18 mouse cellular contexts compared by ENCODE assay signal in genomic region chr14:118435676-118436330, GRCm38 (mm10).
DNase-seq lines count a peak whose midpoint lies in the region; ATAC-seq and TF ChIP-seq lines count a peak whose summit lies in the region.
"Had no signal": no experiment of that assay in that cellular context is flagged by ENCODE, and none has a peak within 500 bp of the region (broad histone marks: within the 10 kb centered on the region; RNA-seq: fewer than 3 reads in every experiment).

No protein-coding gene starts in this region.

- no peaks in the 10 kb centered on the region for H3K36me3 ChIP-seq in hindbrain, embryonic 11.5 days (ENCODE audit: control insufficient read depth, insufficient read depth, low read length)
- H3K36me3 ChIP-seq in hindbrain, postnatal 0 days (ENCODE audit: insufficient read depth, low read length), result no peaks in the 10 kb centered on the region
- no peaks in the 10 kb centered on the region for H3K36me3 ChIP-seq in hindbrain, embryonic 12.5 days
- H3K36me3 ChIP-seq in midbrain, embryonic 14.5 days (ENCODE audit: control insufficient read depth, insufficient read depth, low read length), result no peaks in the 10 kb centered on the region
- H3K36me3 ChIP-seq: embryonic facial prominence, embryonic 15.5 days; heart, embryonic 13.5 days had no signal

- peaks cover 22% of the 10 kb centered on the region for H3K27me3 ChIP-seq in hindbrain, embryonic 11.5 days (ENCODE audit: control insufficient read depth, insufficient read depth, low read length)
- H3K27me3 ChIP-seq in hindbrain, postnatal 0 days (ENCODE audit: insufficient read depth, low read length), result peaks cover 18% of the 10 kb centered on the region
- peaks cover 69% of the 10 kb centered on the region for H3K27me3 ChIP-seq in hindbrain, embryonic 12.5 days
- peaks cover 29% of the 10 kb centered on the region for H3K27me3 ChIP-seq in midbrain, embryonic 14.5 days (ENCODE audit: control insufficient read depth, insufficient read depth, low read length)

- H3K9ac ChIP-seq in hindbrain, embryonic 11.5 days (ENCODE audit: low read depth, low read length), result no peak overlapping the region
- no peak overlapping the region for H3K9ac ChIP-seq in hindbrain, postnatal 0 days (replicated peaks; ENCODE audit: low read length)
- no peak overlapping the region for H3K9ac ChIP-seq in hindbrain, embryonic 12.5 days
- H3K9ac ChIP-seq in midbrain, embryonic 14.5 days (replicated peaks; ENCODE audit: low read length), result no peak overlapping the region
- H3K9ac ChIP-seq: embryonic facial prominence, embryonic 15.5 days had no signal

- TF ChIP-seq CTCF in hindbrain, postnatal 0 days (IDR thresholded peaks at IDR 0.05; ENCODE audit: low read depth), result no peak

- no peak overlapping the region for H3K4me3 ChIP-seq in hindbrain, embryonic 11.5 days (ENCODE audit: low read depth, low read length)
- H3K4me3 ChIP-seq in hindbrain, postnatal 0 days (ENCODE audit: low read length), result no peak overlapping the region
- H3K4me3 ChIP-seq in hindbrain, embryonic 12.5 days, result no peak overlapping the region
- H3K4me3 ChIP-seq in midbrain, embryonic 14.5 days (replicated peaks; ENCODE audit: low read depth, low read length), result no peak overlapping the region

- peak; percentile 63 for ATAC-seq in hindbrain, embryonic 11.5 days (ENCODE audit: low FRiP score)
- no peak for ATAC-seq in hindbrain, postnatal 0 days
- peak; percentile 66 for ATAC-seq in hindbrain, embryonic 12.5 days (ENCODE audit: low FRiP score)
- ATAC-seq in midbrain, embryonic 14.5 days (ENCODE audit: low FRiP score, low TSS enrichment), result peak; percentile 53
- ATAC-seq: CD4-positive, CD25-positive, alpha-beta regulatory T cell, adult 4 months had no signal

- no peaks in the 10 kb centered on the region; the same call in 1 of the 2 replicates for H3K4me1 ChIP-seq in hindbrain, embryonic 11.5 days (replicated peaks; ENCODE audit: control insufficient read depth, insufficient read depth, low read length)
- no peaks in the 10 kb centered on the region; the same call in 1 of the 2 replicates for H3K4me1 ChIP-seq in hindbrain, postnatal 0 days (ENCODE audit: insufficient read depth, low read length)
- peaks cover 20% of the 10 kb centered on the region for H3K4me1 ChIP-seq in hindbrain, embryonic 12.5 days
- peaks cover 19% of the 10 kb centered on the region; the same call in 1 of the 2 replicates for H3K4me1 ChIP-seq in midbrain, embryonic 14.5 days (ENCODE audit: control insufficient read depth, insufficient read depth, low read length)

- H3K4me2 ChIP-seq in hindbrain, embryonic 11.5 days (replicated peaks; ENCODE audit: low read depth, low read length), result no peak overlapping the region
- no peak overlapping the region for H3K4me2 ChIP-seq in hindbrain, postnatal 0 days (ENCODE audit: low read depth, low read length)
- H3K4me2 ChIP-seq in hindbrain, embryonic 12.5 days (replicated peaks), result peak overlapping the region; percentile 11; the same call in 1 of the 2 replicates
- peak overlapping the region; percentile 42 for H3K4me2 ChIP-seq in midbrain, embryonic 14.5 days (ENCODE audit: low read length)

- DNase-seq in hindbrain, embryonic 11.5 days (ENCODE audit: low spot score), result peak; percentile 43
- DNase-seq in hindbrain, postnatal 0 days (ENCODE audit: low spot score), result no peak
- peak; percentile 63 for DNase-seq in midbrain, embryonic 14.5 days
- DNase-seq in retina, postnatal 1 day, result peak; percentile 89
- no peak for DNase-seq in ovary, postnatal 36 days (ENCODE audit: low spot score)
- DNase-seq in thymus, postnatal 10 days (ENCODE audit: low spot score in 2 of 2), result no peak
- DNase-seq: adrenal gland, adult 8-10 months; gastrocnemius, postnatal 36 days; kidney, adult 18-20 months; kidney, postnatal 25 days; lung, adult 2 months; lung, postnatal 4 days; right cerebral cortex, postnatal 4 days; thymus, adult 2 months had no signal

- WGBS in hindbrain, embryonic 11.5 days, result 17% methylated on average over 12 of the region's 12 CpGs
- WGBS in hindbrain, postnatal 0 days, result 27% methylated on average over 12 of the region's 12 CpGs
- WGBS in hindbrain, embryonic 12.5 days, result 14% methylated on average over 12 of the region's 12 CpGs
- 4% methylated on average over 12 of the region's 12 CpGs for WGBS in midbrain, embryonic 14.5 days

- no peaks in the 10 kb centered on the region for H3K9me3 ChIP-seq in hindbrain, embryonic 11.5 days (ENCODE audit: control insufficient read depth, low read length)
- H3K9me3 ChIP-seq in hindbrain, postnatal 0 days (ENCODE audit: low read length), result no peaks in the 10 kb centered on the region
- H3K9me3 ChIP-seq in hindbrain, embryonic 12.5 days (replicated peaks), result no peaks in the 10 kb centered on the region
- H3K9me3 ChIP-seq in midbrain, embryonic 14.5 days (ENCODE audit: control insufficient read depth, low read length), result no peaks in the 10 kb centered on the region
- H3K9me3 ChIP-seq: embryonic facial prominence, embryonic 15.5 days; heart, embryonic 13.5 days had no signal

- no peak overlapping the region for H3K27ac ChIP-seq in hindbrain, embryonic 11.5 days (ENCODE audit: low read depth, low read length)
- no peak overlapping the region for H3K27ac ChIP-seq in hindbrain, postnatal 0 days
- H3K27ac ChIP-seq in hindbrain, embryonic 12.5 days, result no peak overlapping the region
- no peak overlapping the region for H3K27ac ChIP-seq in midbrain, embryonic 14.5 days (replicated peaks; ENCODE audit: low read depth, low read length)
- H3K27ac ChIP-seq: embryonic facial prominence, embryonic 15.5 days; heart, embryonic 13.5 days had no signal

Comparison
In these comparisons a context has a peak if more than half of its experiments do, and no peak if none do; other contexts are left out.
1. DNase-seq: peak in hindbrain, embryonic 11.5 days (single experiment), midbrain, embryonic 14.5 days (single experiment) and retina, postnatal 1 day (single experiment); none in hindbrain, postnatal 0 days (single experiment), ovary, postnatal 36 days (single experiment) and thymus, postnatal 10 days (0 of 2).
2. H3K4me2 ChIP-seq: peak in hindbrain, embryonic 12.5 days (single experiment) and midbrain, embryonic 14.5 days (single experiment); none in hindbrain, embryonic 11.5 days (single experiment) and hindbrain, postnatal 0 days (single experiment).